Mouse (Mus musculus) small intestine, adult 2 months (tissue): ENCODE results near the gene Bpifa5. TPM values are rescaled to one million over a fixed set of nuclear protein-coding genes. Genes with fewer than 3 reads are reported as not detected.
"Not testable (repeated sequence)": the region's sequence is repeated elsewhere in the genome, so short reads cannot be mapped to it uniquely, and the experiment has no call there.

Experiments
- H3K27ac ChIP-seq: fragments of 200-500 bp; 2 replicates; pipeline ENCODE4 v1.5.1; 2012; ENCODE audit warnings: low read depth, low read length, control low read depth, inconsistent platforms; ENCODE audit not compliant: insufficient read depth
- H3K27me3 ChIP-seq: fragments of 200-500 bp; 2 replicates; pipeline ENCODE4 v1.6.1; 2012; ENCODE audit warnings: mild to moderate bottlenecking, moderate library complexity, low read length, inconsistent platforms; ENCODE audit not compliant: control insufficient read depth, insufficient read depth
- H3K36me3 ChIP-seq: fragments of 200-500 bp; 2 replicates; pipeline ENCODE4 v1.6.1; 2012; ENCODE audit warnings: mild to moderate bottlenecking, low read length, control low read depth, inconsistent platforms; ENCODE audit not compliant: control insufficient read depth, insufficient read depth
- H3K4me1 ChIP-seq: fragments of 200-500 bp; 2 replicates; pipeline ENCODE4 v1.6.1; 2012; ENCODE audit warnings: low read length, inconsistent platforms, mixed read lengths; ENCODE audit not compliant: control insufficient read depth, insufficient read depth, insufficient read length
- H3K4me3 ChIP-seq: fragments of 200-500 bp; 2 replicates; pipeline ENCODE4 v1.5.1; 2012; ENCODE audit warnings: low read depth, mild to moderate bottlenecking, control low read depth, inconsistent platforms, low read length, moderate library complexity
- CTCF ChIP-seq: fragments of 200-500 bp; IDR thresholded peaks from 2 replicates; pipeline ENCODE4 v1.5.1; 2012; ENCODE audit warnings: low read depth, mild to moderate bottlenecking, control low read depth, inconsistent platforms, low read length, moderate library complexity, mixed read lengths; ENCODE audit not compliant: insufficient replicate concordance, insufficient read length; ENCODE audit errors: extremely low read depth
- POLR2A ChIP-seq: fragments of 200-500 bp; IDR thresholded peaks from 2 replicates; pipeline ENCODE4 v1.6.1; 2012; ENCODE audit warnings: low read depth, mild to moderate bottlenecking, control low read depth, inconsistent platforms, low read length, moderate library complexity
- WGBS: fragments of 180-500 bp; shearing (Covaris S2); methylation state at CpG from one replicate; pipeline ENCODE4 v1.1.7; 2018; 5-methylcytosine and 5-hydroxymethylcytosine counted together
- polyA plus RNA-seq: library from polyadenylated mRNA; depleted of rRNA; stranded (reverse); fragments of >200 nt; gene quantifications from 2 replicates; pipeline ENCODE4 v1.2.3, GENCODE M21; 2012

Gene Bpifa5
- polyA plus RNA-seq, 1 experiment, result not detected

DNA sequence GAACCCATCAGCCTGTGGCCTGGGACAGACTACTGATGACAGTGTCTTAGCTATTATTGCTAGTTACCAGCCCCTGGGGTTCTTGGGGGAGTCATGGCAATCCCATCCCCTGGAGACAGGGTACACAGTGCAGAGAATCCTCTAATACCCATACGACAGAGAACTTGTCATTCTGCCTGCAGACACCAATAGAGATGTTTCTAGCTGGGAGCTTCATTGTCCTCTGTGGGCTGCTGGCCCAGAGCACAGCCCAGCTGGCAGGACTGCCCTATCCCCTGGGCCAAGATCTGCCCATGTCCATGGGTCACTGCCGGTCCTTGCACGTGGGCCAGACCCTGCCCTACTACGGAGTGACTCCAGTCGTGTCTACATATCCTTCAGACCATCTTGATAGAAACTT lies 899 bp downstream of the Bpifa5 start:
- H3K27ac ChIP-seq, result no peak overlapping the region
- H3K27me3 ChIP-seq, result no peaks in the 10 kb centered on the region
- no peak for TF ChIP-seq CTCF
- TF ChIP-seq POLR2A, result no peak
- H3K4me1 ChIP-seq, result no peaks in the 10 kb centered on the region
- no peaks in the 10 kb centered on the region for H3K36me3 ChIP-seq
- no peak overlapping the region for H3K4me3 ChIP-seq
- 85% methylated on average over 5 of the region's 5 CpGs for WGBS

DNA sequence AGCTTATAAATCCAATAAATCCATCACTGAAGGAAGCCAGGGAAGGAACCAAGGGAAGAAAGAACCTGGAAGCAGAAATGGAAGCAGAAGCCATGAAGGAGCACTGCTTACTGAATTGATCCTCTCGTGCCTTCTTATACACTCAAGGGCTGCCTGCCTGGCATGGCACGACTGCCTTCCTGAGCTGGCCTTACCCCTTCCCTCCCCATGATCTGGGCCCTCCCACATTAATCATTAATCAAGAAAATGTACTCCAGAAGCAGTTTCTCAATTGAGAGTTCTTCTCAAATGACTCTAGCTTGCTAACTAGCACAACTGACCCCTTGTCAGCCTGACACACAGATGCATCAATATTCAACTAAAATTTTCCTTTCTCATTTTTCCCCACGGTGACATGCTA lies 6.8 kb downstream of the Bpifa5 start:
- TF ChIP-seq CTCF (no peak), POLR2A (no peak)
- Histone ChIP-seq H3K36me3 (no peaks in the 10 kb centered on the region), H3K4me1 (no peaks in the 10 kb centered on the region), H3K27ac (no peak overlapping the region), H3K4me3 (no peak overlapping the region), H3K27me3 (no peaks in the 10 kb centered on the region)
- 26% methylated on average over 3 of the region's 3 CpGs for WGBS

DNA sequence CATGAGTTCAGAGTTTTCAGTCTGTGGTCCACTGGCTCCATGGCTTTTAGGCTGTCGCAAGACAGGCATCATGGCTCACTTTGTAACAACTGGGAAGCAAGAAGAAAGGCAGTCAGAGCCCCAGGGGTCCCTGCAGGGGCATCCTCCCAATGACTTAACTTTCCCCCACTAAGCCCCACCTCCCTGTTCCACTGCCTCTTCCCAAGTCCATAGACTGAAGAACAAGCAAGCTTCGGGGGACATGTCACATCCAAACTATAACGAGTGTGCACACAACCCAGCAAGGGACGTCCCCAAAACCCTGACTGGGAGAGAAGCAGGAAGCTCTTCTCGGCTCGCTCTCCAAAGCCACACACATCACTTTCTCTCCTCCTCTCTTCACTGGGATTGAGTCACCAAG lies 9.2 kb downstream of the Bpifa5 start:
- Histone ChIP-seq H3K27ac (no peak overlapping the region), H3K36me3 (no peaks in the 10 kb centered on the region), H3K4me1 (no peaks in the 10 kb centered on the region), H3K27me3 (no peaks in the 10 kb centered on the region), H3K4me3 (no peak overlapping the region)
- TF ChIP-seq CTCF (no peak), POLR2A (no peak)
- WGBS, result 69% methylated on average over 6 of the region's 6 CpGs

DNA sequence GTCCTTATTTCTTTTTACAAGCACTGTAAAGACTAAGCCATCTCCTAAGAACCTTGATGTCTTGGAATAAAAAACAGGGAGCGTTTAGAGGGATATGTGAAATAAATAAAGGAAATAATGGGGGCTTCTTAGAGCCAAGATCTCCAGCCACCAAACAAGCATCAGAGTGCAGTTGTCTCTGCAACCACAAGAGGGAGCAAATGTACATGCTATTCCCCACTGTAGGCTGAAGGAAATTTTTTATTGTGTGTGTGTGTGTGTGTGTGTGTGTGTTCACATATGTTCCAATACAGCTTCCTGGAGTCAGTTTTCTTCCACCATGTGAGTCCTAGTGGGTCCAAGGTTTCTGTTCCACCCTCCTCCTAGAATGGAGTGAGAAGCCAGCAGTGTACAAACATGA lies 10.9 kb downstream of the Bpifa5 start:
- no peaks in the 10 kb centered on the region for H3K27me3 ChIP-seq
- TF ChIP-seq POLR2A, result no peak
- no peak for TF ChIP-seq CTCF
- no peaks in the 10 kb centered on the region for H3K4me1 ChIP-seq
- H3K4me3 ChIP-seq, result no peak overlapping the region
- H3K27ac ChIP-seq, result no peak overlapping the region
- H3K36me3 ChIP-seq, result no peaks in the 10 kb centered on the region
- WGBS, result 59% methylated on average over 1 of the region's 1 CpGs

DNA sequence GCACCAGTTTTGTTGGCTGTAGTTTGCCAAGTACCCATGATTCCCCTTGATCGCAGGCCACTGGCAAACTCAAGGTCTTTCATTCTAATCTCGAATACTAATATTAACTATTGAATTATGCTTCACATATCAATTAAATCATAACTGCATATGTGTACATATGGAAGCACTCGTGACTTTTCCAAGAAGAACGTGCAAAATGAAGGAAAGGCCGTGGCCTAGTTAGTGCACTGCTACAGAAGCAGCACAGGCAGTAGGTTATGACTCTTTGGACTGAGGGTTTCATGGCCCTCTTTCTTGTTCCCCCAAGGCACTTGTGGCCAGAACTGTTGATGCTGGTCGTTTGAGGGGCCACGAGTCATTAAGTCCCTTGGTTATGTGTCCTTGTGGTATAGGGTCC lies 19.5 kb downstream of the Bpifa5 start:
- not testable (repeated sequence) for H3K27me3 ChIP-seq, H3K27ac ChIP-seq, H3K36me3 ChIP-seq, H3K4me3 ChIP-seq, H3K4me1 ChIP-seq
- 76% methylated on average over 7 of the region's 7 CpGs for WGBS

DNA sequence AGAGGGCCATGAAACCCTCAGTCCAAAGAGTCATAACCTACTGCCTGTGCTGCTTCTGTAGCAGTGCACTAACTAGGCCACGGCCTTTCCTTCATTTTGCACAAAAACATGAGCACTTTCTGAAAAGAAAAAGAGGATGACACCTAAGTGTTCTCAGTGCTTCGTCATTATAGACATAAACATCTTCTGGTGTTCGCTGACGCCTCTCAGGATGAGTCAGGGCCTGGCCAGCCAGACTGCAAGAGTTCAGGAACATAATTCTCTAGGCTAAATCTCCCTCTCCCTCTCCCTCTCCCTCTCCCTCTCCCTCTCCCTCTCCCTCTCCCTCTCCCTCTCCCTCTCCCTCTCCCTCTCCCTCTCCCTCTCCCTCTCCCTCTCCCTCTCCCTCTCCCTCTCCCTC lies 20.7 kb downstream of the Bpifa5 start:
- H3K36me3 ChIP-seq, H3K4me3 ChIP-seq, H3K27me3 ChIP-seq, H3K27ac ChIP-seq, H3K4me1 ChIP-seq: not testable (repeated sequence)
- WGBS, result 72% methylated on average over 4 of the region's 4 CpGs

DNA sequence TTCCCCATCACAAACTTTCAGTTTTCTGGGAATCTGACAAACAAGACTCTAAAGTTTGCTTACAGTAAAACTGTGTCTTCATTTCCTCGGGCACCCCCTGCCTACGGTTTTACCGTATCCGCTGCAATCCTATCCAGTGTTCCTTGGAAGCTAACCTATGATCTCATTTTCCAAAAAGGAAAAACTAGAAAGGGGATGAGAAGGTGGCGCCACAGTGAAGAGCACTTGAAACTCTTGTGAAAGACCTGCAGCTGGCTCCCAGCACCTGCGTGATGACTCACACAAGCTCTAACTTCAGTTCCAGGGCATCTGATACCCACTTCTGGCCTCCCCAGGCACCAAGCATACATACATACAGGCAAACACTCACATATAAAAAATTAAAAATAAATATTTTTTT lies 22.9 kb downstream of the Bpifa5 start:
- no peak for TF ChIP-seq POLR2A
- no peak for TF ChIP-seq CTCF
- 77% methylated on average over 6 of the region's 6 CpGs for WGBS
- H3K36me3 ChIP-seq, result no peaks in the 10 kb centered on the region
- no peak overlapping the region for H3K4me3 ChIP-seq
- H3K4me1 ChIP-seq, result no peaks in the 10 kb centered on the region
- no peaks in the 10 kb centered on the region for H3K27me3 ChIP-seq
- no peak overlapping the region for H3K27ac ChIP-seq

DNA sequence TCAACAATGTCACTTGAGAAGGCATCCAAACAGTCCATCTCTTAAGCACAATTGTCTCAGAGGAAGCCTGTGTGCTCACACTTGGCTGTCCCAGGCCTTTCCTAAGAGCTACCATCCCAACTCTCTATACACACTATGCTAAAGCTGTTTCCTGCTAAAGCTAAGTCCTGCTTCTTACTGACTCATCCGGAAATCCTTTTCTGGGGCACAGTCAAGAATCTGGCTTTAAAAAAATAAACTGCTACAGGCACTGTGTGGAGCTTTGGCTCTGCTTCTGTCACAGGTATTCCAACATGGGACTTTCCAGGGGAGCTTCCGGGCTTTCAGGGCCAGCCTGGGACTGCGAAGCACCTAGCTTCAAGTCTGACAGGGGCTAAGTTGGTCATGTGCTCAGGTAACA lies 23.3 kb downstream of the Bpifa5 start:
- Histone ChIP-seq H3K4me3 (no peak overlapping the region), H3K27me3 (no peaks in the 10 kb centered on the region), H3K36me3 (no peaks in the 10 kb centered on the region), H3K27ac (no peak overlapping the region), H3K4me1 (no peaks in the 10 kb centered on the region)
- TF ChIP-seq POLR2A (no peak), CTCF (no peak)
- WGBS, result 76% methylated on average over 3 of the region's 3 CpGs
